Mouse (Mus musculus) lung, postnatal 10 days (tissue): ENCODE results near the gene Ubox5.
A peak's percentile ranks its signal among the peaks of the same experiment; 100 is the strongest.

Source experiments
- DNase-seq: peaks from one replicate; pipeline ENCODE4 v3.0.0; 2021

Ubox5 gene

GRCm38 (mm10) chr2:130574960-130575359 is 54.9 kb downstream of the Ubox5 start:
- DNase-seq, result no peak

GRCm38 (mm10) chr2:130569926-130570325 is 59.9 kb downstream of the Ubox5 start:
- no peak for DNase-seq

- no peak for DNase-seq
These were observed 60.9 kb downstream of the Ubox5 start for GRCm38 (mm10) chr2:130568921-130569320.

- DNase-seq, result no peak
These were observed 64.9 kb downstream of the Ubox5 start for GRCm38 (mm10) chr2:130564983-130565382.

GRCm38 (mm10) chr2:130564063-130564462 is 65.8 kb downstream of the Ubox5 start:
- peak; percentile 27 for DNase-seq

GRCm38 (mm10) chr2:130563212-130564055 is 66.4 kb downstream of the Ubox5 start, which contains the start of gene Mrps26:
TSS of gene Mrps26 (plus strand) at chr2:130563742.
- DNase-seq, result peak; percentile 97

- DNase-seq, result no peak
These were observed 71.8 kb downstream of the Ubox5 start for GRCm38 (mm10) chr2:130558015-130558414.

- DNase-seq, result no peak
These were observed 72.4 kb downstream of the Ubox5 start for GRCm38 (mm10) chr2:130557462-130557861.

GRCm38 (mm10) chr2:130556292-130556691 is 73.5 kb downstream of the Ubox5 start:
- no peak for DNase-seq

GRCm38 (mm10) chr2:130554841-130555240 is 75.0 kb downstream of the Ubox5 start:
- DNase-seq, result no peak

GRCm38 (mm10) chr2:130546957-130547356 is 82.9 kb downstream of the Ubox5 start:
- DNase-seq, result no peak

GRCm38 (mm10) chr2:130540266-130540665 is 89.6 kb downstream of the Ubox5 start:
- no peak for DNase-seq
